Mouse (Mus musculus): ENCODE measurements at regions not wholly inside any gene's neighbourhood (a gene's known extent, or its start where the extent isn't known, plus 50 kb on each side); places are given as distances from the start of the nearest gene placed in this dataset.

GRCm38 (mm10) chr13:7103289-7103688, 454.7 kb upstream of the Pfkp start:
- no peak for TF ChIP-seq CTCF (conservative IDR thresholded peaks at IDR 0.05; ENCODE audit: low read length)
- TF ChIP-seq NANOG (IDR thresholded peaks at IDR 0.05; ENCODE audit: borderline replicate concordance, low read length), result no peak
